Mouse (Mus musculus) heart, adult 2 months (tissue): ENCODE results near the gene Pelp1.

Source experiments
- CTCF ChIP-seq: fragments of 200-600 bp; IDR thresholded peaks from 2 replicates; pipeline ENCODE4 v1.8.1; 2022; ENCODE audit warnings: antibody characterized with exemption, mild to moderate bottlenecking, moderate library complexity
- POLR2A ChIP-seq: fragments of 200-500 bp; IDR thresholded peaks from 2 replicates; pipeline ENCODE4 v1.6.1; 2011; ENCODE audit warnings: mild to moderate bottlenecking, low read depth, low read length, control low read depth; ENCODE audit not compliant: insufficient read depth

GRCm38 (mm10) chr11:70403598-70403997 is 6.2 kb downstream of the Pelp1 start:
- TF ChIP-seq CTCF (no peak), POLR2A (no peak)
